Mouse (Mus musculus): ENCODE data around the gene Zfp574.

DNA sequence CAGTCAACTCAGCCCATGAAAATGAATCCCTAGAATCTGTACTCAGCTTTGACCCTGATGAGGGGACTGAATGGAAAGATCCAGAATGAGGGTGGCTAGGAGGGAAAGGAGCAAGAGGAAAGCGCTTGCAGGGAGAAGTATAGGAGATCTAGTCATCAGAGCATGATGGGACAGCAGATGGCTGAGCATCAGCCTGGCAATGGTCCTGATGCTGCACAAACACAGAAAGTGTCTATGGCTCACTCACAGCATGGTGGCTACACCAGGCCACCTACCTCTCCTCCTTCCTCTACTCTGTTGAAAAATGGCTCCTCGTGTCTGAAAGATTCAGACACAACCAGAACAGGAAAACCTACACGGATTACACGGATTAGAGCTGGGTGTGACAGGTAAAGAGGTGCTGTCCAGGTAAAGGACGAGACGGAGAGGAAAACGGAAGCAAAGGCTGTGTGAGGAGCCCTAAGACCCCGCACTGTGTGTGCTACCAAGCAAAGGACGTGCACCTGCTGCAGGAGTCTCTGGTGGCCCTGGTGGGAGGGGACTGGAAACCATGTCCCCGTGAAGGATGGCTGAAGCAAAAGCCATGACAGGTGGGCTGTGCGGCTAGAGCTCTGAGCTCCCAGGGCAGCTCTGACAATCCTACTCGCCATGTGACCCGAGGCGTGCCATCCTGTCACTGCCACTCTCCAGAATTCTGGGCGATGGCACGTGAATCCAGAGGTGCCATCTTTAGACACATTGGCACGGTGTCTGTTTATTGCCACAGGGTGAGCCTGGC lies 40.0 kb downstream of the Zfp574 start:
- TF ChIP-seq CTCF (IDR thresholded peaks at IDR 0.05; ENCODE audit: low read depth): no peak
- TF ChIP-seq EP300 (IDR thresholded peaks at IDR 0.05; ENCODE audit: low read depth): no peak
